Mouse (Mus musculus): ENCODE measurements around the gene Tmsb15a. TPM values are rescaled to one million over a fixed set of nuclear protein-coding genes. Genes with fewer than 3 reads are reported as not detected.

The Tmsb15a gene
- polyA plus RNA-seq, 1 experiment from 2014 or later = not detected

DNA sequence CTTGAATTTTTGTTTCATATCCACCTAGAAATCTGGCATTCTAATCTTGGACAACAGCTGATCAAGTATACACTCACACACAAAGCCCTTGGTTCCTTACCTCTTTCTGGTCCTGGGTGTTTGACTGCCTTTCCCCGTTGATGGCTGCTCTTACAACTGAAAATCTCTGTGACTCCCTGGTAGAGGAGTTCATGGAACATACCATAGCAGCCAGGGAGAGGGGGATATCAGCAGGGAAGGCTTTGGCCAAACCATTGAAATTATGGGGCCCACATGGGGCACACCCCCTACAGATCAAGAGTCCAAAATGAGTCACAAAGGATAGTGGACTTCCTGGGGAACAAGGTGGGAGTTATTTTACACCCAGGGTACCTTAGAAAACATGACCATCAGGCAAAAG lies 31.4 kb downstream of the Tmsb15a start, which contains the start of gene Tcp11x2:
Gene Tcp11x2, minus strand, starts transcription at position 158 of the 400 bp plus-strand sequence.
- Histone ChIP-seq H3K4me1 (no peaks in the 10 kb centered on the region), H3K27me3 (peaks cover 29% of the 10 kb centered on the region), H3K9me3 (replicated peaks) (no peaks in the 10 kb centered on the region), H3K4me2 (no peak within 1 kb of the TSS), H3K4me3 (replicated peaks) (no peak within 1 kb of the TSS), H3K27ac (no peak within 1 kb of the TSS), H3K36me3 (no peaks in the 10 kb centered on the region), H3K9ac (no peak within 1 kb of the TSS)
- WGBS = 72% methylated on average over 1 of the region's 1 CpGs
- no peak for ATAC-seq (replicated peaks; ENCODE audit: low FRiP score)

DNA sequence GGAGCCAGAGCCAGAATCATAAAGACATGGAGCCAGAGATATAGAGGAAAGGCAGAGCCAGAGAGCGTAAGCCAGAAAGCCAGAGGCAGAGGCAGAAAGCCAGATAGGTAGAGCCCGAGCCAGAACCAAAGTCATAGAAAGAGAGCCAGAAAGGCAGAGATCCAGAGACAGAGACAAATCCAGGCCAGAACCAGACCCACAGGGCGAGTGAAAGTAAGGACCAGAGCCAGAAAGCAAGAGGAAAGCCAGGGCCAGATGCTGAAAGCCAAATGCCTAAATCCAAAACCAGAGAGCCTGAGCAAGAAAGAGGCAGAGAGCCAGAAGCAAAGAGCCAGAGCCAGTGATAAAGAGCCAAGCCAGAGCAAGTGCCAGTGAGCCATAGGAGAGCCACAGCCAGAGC lies 37.3 kb downstream of the Tmsb15a start:
- Histone ChIP-seq H3K27ac (no peak overlapping the region), H3K27me3 (peaks cover 18% of the 10 kb centered on the region), H3K9ac (no peak overlapping the region), H3K36me3 (no peaks in the 10 kb centered on the region), H3K4me1 (no peaks in the 10 kb centered on the region), H3K4me2 (no peak overlapping the region), H3K9me3 (replicated peaks) (no peaks in the 10 kb centered on the region), H3K4me3 (replicated peaks) (no peak overlapping the region)
- 89% methylated on average over 3 of the region's 3 CpGs for WGBS
- ATAC-seq (replicated peaks; ENCODE audit: low FRiP score) = no peak

DNA sequence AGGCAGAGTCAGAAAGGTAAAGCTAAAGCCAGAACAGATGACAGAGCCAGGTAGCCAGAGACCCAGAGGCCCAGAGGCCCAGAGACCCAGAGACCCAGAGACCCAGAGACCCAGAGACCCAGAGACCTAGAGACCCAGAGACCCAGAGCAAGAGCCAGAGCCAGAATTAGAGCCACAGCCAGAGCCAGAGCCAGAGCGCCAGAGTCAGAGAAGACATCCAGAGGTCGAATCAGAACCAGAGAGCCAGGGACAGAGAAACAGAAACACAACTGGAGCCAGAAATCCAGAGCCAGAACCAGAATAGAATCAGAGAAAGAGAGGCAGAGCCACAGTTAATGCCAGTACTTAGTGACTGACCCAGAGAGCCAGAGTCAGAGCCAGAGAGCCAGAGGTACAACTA lies 43.2 kb downstream of the Tmsb15a start:
- no peak for ATAC-seq (replicated peaks; ENCODE audit: low FRiP score)
- no peaks in the 10 kb centered on the region for H3K36me3 ChIP-seq
- 68% methylated on average over 2 of the region's 2 CpGs for WGBS

More for the DNA sequence above, 43.2 kb downstream of the Tmsb15a start:
- Histone ChIP-seq H3K27ac (no peak overlapping the region), H3K9ac (no peak overlapping the region), H3K4me1 (no peaks in the 10 kb centered on the region), H3K27me3 (peaks cover 13% of the 10 kb centered on the region; the same call in 1 of the 2 replicates), H3K4me2 (no peak overlapping the region), H3K9me3 (replicated peaks) (no peaks in the 10 kb centered on the region), H3K4me3 (replicated peaks) (no peak overlapping the region)

Small RNAs within 50 kb of the gene (microRNA-seq; reads per million reads assigned to microRNA genes)
- gene Mir7646 = not detected

Other genes with a start within 250 kb of the Tmsb15a start
- not detected in 2 replicates for gene AV320801, start 230.7 kb downstream of the Tmsb15a start, polyA plus RNA-seq (2015; fragmentation: Nextera tagmentation; extraction: Ambion mirVana)
- not detected in 2 replicates for gene Nxf7, start 126.5 kb downstream of the Tmsb15a start, polyA plus RNA-seq (2015; fragmentation: Nextera tagmentation; extraction: Ambion mirVana)
- gene Prame, start 97.6 kb downstream of the Tmsb15a start, polyA plus RNA-seq (2015; fragmentation: Nextera tagmentation; extraction: Ambion mirVana) = not detected in 2 replicates
- not detected in 2 replicates for gene Tcp11x2, start 31.5 kb downstream of the Tmsb15a start, polyA plus RNA-seq (2015; fragmentation: Nextera tagmentation; extraction: Ambion mirVana)
- 9.7 and 10.9 TPM in 2 replicates for gene Armcx5, start 17.5 kb upstream of the Tmsb15a start, polyA plus RNA-seq (2015; fragmentation: Nextera tagmentation; extraction: Ambion mirVana)
- 46.2 and 47.6 TPM in 2 replicates for gene Gprasp1, start 17.5 kb upstream of the Tmsb15a start, polyA plus RNA-seq (2015; fragmentation: Nextera tagmentation; extraction: Ambion mirVana)
- 54.4 and 56.9 TPM in 2 replicates for gene Bhlhb9, start 72.3 kb upstream of the Tmsb15a start, polyA plus RNA-seq (2015; fragmentation: Nextera tagmentation; extraction: Ambion mirVana)
- gene Gprasp2, start 113.8 kb upstream of the Tmsb15a start, polyA plus RNA-seq (2015; fragmentation: Nextera tagmentation; extraction: Ambion mirVana) = 24.9 and 27.6 TPM in 2 replicates